Mouse (Mus musculus) liver, embryonic 14.5 days (tissue): ENCODE measurements around the gene Map3k5. TPM values are rescaled to one million over a fixed set of nuclear protein-coding genes. Genes with fewer than 3 reads are reported as not detected.

Experiments used
- ATAC-seq: fragments of 200-750 bp; cut with Nextera tagmentation; 2 replicates; pipeline ENCODE4 v1.8.0; 2017; ENCODE audit warnings: moderate number of reproducible peaks, mild to moderate bottlenecking, moderate library complexity; ENCODE audit not compliant: insufficient read depth
- DNase-seq, 3 experiments: peaks; one replicate each; pipeline ENCODE4 v3.0.0-alpha.2; 2012 to 2013; ENCODE audit warnings: low read depth in 3 of 3, low spot score in 3 of 3
- H3K27ac ChIP-seq: fragments of 300-500 bp; sonication (generic); 2 replicates; pipeline ENCODE4 v1.5.1; 2014; ENCODE audit warnings: moderate library complexity, mild to moderate bottlenecking, control low read depth, inconsistent platforms
- H3K27me3 ChIP-seq: fragments of 300-500 bp; sonication (generic); 2 replicates; pipeline ENCODE4 v1.6.1; 2014; ENCODE audit warnings: mild to moderate bottlenecking, low read length, moderate library complexity; ENCODE audit not compliant: control insufficient read depth, insufficient read depth
- H3K36me3 ChIP-seq: fragments of 300-500 bp; sonication (generic); replicated peaks from 2 replicates; pipeline ENCODE4 v1.6.1; 2014; ENCODE audit warnings: low read depth; ENCODE audit not compliant: control insufficient read depth, insufficient read depth
- H3K4me1 ChIP-seq, 2 experiments: fragments of 200-500 bp in 1 of 2; fragments of 300-500 bp in 1 of 2; sonication (generic) in 1 of 2; replicated peaks; 2 replicates each; pipeline ENCODE4 v1.6.1; 2012 to 2014; ENCODE audit warnings: antibody characterized with exemption in 1 of 2, inconsistent platforms in 1 of 2, low read length in 1 of 2; ENCODE audit not compliant: control insufficient read depth in 2 of 2, insufficient read depth in 2 of 2
- H3K4me2 ChIP-seq: fragments of 300-500 bp; sonication (generic); 2 replicates; pipeline ENCODE4 v1.6.1; 2014; ENCODE audit warnings: low read depth, mild to moderate bottlenecking, control low read depth, moderate library complexity
- H3K4me3 ChIP-seq, 2 experiments: fragments of 200-500 bp in 1 of 2; fragments of 300-500 bp in 1 of 2; sonication (generic) in 1 of 2; 2 replicates each; pipeline ENCODE4 v1.5.1; 2012 to 2014; ENCODE audit warnings: low read depth in 2 of 2, low read length in 2 of 2, mild to moderate bottlenecking in 2 of 2, control low read depth in 1 of 2, inconsistent platforms in 1 of 2, moderate library complexity in 1 of 2; ENCODE audit not compliant: insufficient read depth in 1 of 2
- H3K9ac ChIP-seq: fragments of 300-500 bp; sonication (generic); replicated peaks from 2 replicates; pipeline ENCODE4 v1.6.1; 2014; ENCODE audit warnings: mild to moderate bottlenecking, control low read depth, moderate library complexity
- H3K9me3 ChIP-seq: fragments of 300-500 bp; sonication (generic); 2 replicates; pipeline ENCODE4 v1.6.1; 2016; ENCODE audit warnings: low read length, mixed read lengths; ENCODE audit not compliant: control insufficient read depth
- CTCF ChIP-seq: IDR thresholded peaks from 2 replicates; pipeline ENCODE4 v1.5.1; 2016; ENCODE audit warnings: antibody characterized with exemption, low read depth, control low read depth
- EP300 ChIP-seq: IDR thresholded peaks from 2 replicates; pipeline ENCODE4 v1.6.1; 2016; ENCODE audit warnings: antibody characterized with exemption, low read depth
- WGBS: fragments of 180-500 bp; shearing (Covaris S2); extraction: QIAGEN DNeasy Blood & Tissue Kit; methylation state at CpG from one replicate; pipeline ENCODE4 v1.1.7; 2014; ENCODE audit not compliant: insufficient replicate concordance; 5-methylcytosine and 5-hydroxymethylcytosine counted together
- polyA plus RNA-seq, 2 experiments: library from polyadenylated mRNA; depleted of rRNA in 1 of 2; stranded (reverse) in 1 of 2; unstranded in 1 of 2; fragments of >200 nt; fragmentation: Nextera tagmentation in 1 of 2; extraction: Ambion mirVana in 1 of 2; gene quantifications; 2 replicates each; pipeline versions ENCODE4 v1.2.1 to v1.2.3; 2012 to 2014

Gene Map3k5
- polyA plus RNA-seq, 2 experiments = 1.0 to 1.1 TPM

DNA sequence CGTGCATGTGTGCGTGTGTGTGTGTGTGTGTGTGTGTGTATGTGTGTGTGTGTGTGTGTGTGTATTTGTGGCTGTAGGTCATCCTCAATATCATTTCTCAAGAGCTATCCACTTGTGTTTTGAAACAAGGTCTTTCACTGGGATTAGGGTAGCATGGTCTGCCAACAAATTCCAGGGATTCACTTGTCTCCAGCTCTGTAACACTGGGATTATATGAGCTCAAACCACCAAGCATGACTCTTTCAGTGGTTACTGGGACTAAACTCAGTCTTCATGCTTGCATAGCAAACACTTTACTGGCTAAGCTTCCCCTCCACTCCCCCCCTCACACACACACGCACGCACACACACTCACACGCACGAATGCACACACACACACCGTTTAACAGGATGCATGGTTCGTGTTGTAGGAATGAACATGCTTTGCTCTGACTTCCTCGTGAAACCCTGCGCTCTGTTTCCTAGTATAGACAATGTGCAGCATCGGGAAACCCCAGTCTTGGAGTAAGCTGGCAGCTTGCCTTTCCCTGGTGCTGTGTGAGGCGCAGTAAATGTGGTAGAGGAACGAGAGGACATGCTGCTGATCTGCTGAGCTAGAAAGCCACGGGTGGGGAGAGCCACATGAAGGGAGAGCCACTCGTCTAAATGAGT, 126.2 kb downstream of the Map3k5 start:
- DNase-seq = no peak
- WGBS = 54% methylated on average over 15 of the region's 15 CpGs
- Histone ChIP-seq H3K36me3 (no peaks in the 10 kb centered on the region), H3K9ac (no peak overlapping the region), H3K27ac (no peak overlapping the region), H3K4me3 (no peak overlapping the region), H3K4me1 (no peaks in the 10 kb centered on the region), H3K4me2 (no peak overlapping the region), H3K9me3 (no peaks in the 10 kb centered on the region), H3K27me3 (no peaks in the 10 kb centered on the region)
- no peak for ATAC-seq
- TF ChIP-seq CTCF = no peak
- no peak for TF ChIP-seq EP300

DNA sequence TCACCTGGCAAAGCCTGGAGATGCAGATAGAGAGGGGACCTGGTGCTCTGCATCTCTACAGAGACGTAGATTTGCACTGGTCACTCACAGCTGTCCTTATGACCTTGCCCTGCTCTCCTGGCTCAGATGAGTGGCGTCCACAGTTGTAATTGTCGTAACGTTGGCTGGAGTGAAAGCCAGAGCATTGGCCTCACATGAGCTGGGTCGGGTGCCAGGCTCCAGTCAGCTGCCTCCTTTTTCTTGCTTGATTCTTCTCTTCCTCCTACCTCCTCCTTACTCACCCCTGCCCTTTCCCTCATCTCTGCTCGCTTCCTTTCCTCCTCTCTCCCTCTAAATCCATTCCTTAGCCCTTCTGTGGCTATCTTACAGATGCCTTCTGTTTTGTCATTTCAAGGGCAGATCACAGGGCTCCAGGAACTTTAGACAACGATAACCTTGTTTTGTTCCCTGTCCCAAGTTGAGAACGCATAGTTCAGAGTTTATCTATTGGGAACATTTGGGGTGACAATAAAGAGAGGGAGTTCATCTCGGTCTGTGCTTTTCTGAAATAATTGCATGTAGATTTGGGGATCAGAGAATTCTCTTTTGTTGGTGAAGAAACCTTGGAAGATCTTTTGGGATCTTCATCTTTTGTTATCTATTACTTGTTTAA, 130.4 kb downstream of the Map3k5 start:
- DNase-seq = no peak

DNA sequence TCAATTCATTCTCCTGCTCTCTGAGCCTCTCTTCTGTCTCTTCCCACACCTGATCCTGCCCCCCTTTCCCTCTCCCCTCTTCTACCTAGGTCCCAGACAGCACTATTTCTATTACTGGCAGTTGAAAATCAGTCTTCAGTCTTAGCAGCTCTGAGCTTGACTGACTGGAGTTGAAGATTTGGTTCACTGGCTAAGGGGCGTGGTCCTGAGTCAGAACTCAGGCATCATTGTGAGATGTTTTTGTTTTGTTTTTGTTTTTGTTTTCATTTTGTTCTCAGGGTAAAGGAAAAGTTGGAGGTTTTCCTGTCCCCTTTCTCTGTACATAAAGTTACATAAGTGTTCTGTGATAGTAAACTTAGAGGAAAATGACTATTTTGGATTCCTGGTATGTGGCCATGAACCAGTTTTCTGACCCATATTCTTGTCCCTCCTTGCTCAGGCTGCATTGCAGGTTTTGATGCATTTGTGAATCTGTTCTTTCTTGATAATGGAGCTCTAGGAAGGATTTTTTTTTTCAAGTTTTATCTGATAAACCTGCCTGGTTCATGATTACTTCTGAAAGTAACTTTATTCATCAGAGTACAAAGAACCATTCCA, 131.9 kb downstream of the Map3k5 start:
- H3K27ac ChIP-seq = no peak overlapping the region
- ATAC-seq (no peak), DNase-seq (no peak)
- H3K9ac ChIP-seq = no peak overlapping the region
- H3K4me2 ChIP-seq = no peak overlapping the region
- no peaks in the 10 kb centered on the region for H3K27me3 ChIP-seq
- no peaks in the 10 kb centered on the region for H3K9me3 ChIP-seq
- no peak overlapping the region for H3K4me3 ChIP-seq
- TF ChIP-seq EP300 (no peak), CTCF (no peak)
- no peaks in the 10 kb centered on the region for H3K36me3 ChIP-seq
- H3K4me1 ChIP-seq = no peaks in the 10 kb centered on the region; a peak in 1 of 4 replicates
- WGBS = 64% methylated on average over 1 of the region's 1 CpGs

More for the DNA sequence above, 130.4 kb downstream of the Map3k5 start:
- Histone ChIP-seq H3K4me1 (no peaks in the 10 kb centered on the region), H3K36me3 (no peaks in the 10 kb centered on the region), H3K4me3 (no peak overlapping the region), H3K27ac (no peak overlapping the region), H3K9me3 (no peaks in the 10 kb centered on the region), H3K9ac (no peak overlapping the region), H3K27me3 (no peaks in the 10 kb centered on the region), H3K4me2 (no peak overlapping the region)
- TF ChIP-seq CTCF (no peak), EP300 (no peak)
- no peak for ATAC-seq
- WGBS = 62% methylated on average over 9 of the region's 9 CpGs

DNA sequence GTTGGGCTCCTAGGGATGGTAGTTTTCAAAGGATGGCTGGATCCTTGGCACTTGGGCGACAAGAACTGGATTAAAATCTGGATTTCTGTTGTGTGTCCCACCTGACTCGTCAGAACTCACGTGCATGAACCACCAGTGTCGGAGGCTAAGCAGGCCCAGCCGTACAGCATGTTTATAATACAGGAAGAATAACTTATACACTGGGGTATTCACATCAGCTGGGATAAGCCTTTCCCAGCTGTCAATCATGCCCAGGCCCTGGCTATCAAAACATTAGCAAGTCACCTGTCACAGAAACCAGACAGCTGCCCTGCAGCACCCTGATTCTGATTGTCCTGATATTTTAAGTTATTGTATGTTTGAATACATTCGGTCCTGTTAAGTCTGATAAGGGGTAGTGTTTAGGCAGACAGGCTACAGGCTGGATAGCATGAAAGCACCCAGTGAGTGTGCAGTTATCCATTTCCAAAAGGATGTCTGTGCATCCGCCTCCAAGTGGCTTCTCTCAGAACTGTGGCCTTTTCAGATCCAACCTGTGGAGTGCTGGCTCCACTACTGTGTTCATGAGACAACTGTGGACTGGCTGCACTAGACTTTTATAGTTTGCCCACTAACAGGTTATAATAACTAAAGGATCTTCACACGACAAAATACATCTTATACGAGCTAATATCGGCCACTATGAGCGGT, 135.6 kb downstream of the Map3k5 start:
- WGBS = 69% methylated on average over 11 of the region's 11 CpGs
- ATAC-seq (no peak), DNase-seq (no peak)
- Histone ChIP-seq H3K4me3 (no peak overlapping the region), H3K27me3 (no peaks in the 10 kb centered on the region), H3K4me1 (no peaks in the 10 kb centered on the region; a peak in 1 of 4 replicates), H3K9me3 (no peaks in the 10 kb centered on the region), H3K36me3 (no peaks in the 10 kb centered on the region), H3K9ac (no peak overlapping the region), H3K4me2 (no peak overlapping the region), H3K27ac (no peak overlapping the region)
- no peak for TF ChIP-seq EP300
- no peak for TF ChIP-seq CTCF
